24 mouse cellular contexts compared by ENCODE assay signal in genomic region chr4:117421077-117421476, GRCm38 (mm10).
A peak's percentile ranks its signal among the peaks of the same experiment; 100 is the strongest.
DNase-seq lines count a peak whose midpoint lies in the region; ATAC-seq and TF ChIP-seq lines count a peak whose summit lies in the region.
"Had no signal": no experiment of that assay in that cellular context is flagged by ENCODE, and none has a peak within 500 bp of the region (broad histone marks: within the 10 kb centered on the region; RNA-seq: fewer than 3 reads in every experiment).

No protein-coding gene starts in this region.

- H3K27ac ChIP-seq in ES-E14 (ENCODE audit: insufficient read depth, low read depth, low read length, poor library complexity, severe bottlenecking) = no peak overlapping the region
- H3K27ac ChIP-seq in midbrain, embryonic 11.5 days (ENCODE audit: low read depth, low read length) = no peak overlapping the region
- H3K27ac ChIP-seq in lung, postnatal 0 days (ENCODE audit: low read length) = no peak overlapping the region
- H3K27ac ChIP-seq: forebrain, embryonic 12.5 days; heart, embryonic 15.5 days; hindbrain, embryonic 10.5 days; hindbrain, embryonic 13.5 days; intestine, embryonic 15.5 days had no signal

- no peak for ATAC-seq in cerebellum, adult (ENCODE audit: insufficient number of reproducible peaks, low FRiP score, low TSS enrichment)
- ATAC-seq in midbrain, embryonic 11.5 days (ENCODE audit: low FRiP score) = no peak
- no peak for ATAC-seq in lung, postnatal 0 days
- ATAC-seq: forebrain, embryonic 16.5 days; hindbrain, embryonic 16.5 days; intestine, embryonic 15.5 days; Patski had no signal

- H3K4me3 ChIP-seq in ES-E14 (ENCODE audit: insufficient read depth in 1 of 2, low read depth in 1 of 2, low read length in 2 of 2, poor library complexity in 1 of 2, severe bottlenecking in 1 of 2) = no peak overlapping the region
- no peak overlapping the region for H3K4me3 ChIP-seq in midbrain, embryonic 11.5 days (ENCODE audit: low read depth, low read length)
- no peak overlapping the region for H3K4me3 ChIP-seq in lung, postnatal 0 days (ENCODE audit: low read depth, low read length)
- H3K4me3 ChIP-seq: forebrain, embryonic 12.5 days; heart, embryonic 12.5 days; heart, embryonic 15.5 days; hindbrain, embryonic 10.5 days; hindbrain, embryonic 13.5 days; intestine, embryonic 15.5 days had no signal

- in situ Hi-C loops in ES-E14 (cut with MboI; ENCODE audit: low sequenced_read_pairs in 2 of 2, unreplicated experiment in 2 of 2) = no loop called here

- peak; percentile 25 to 32 for DNase-seq in cerebellum, postnatal 10 days
- DNase-seq in left cerebral cortex, postnatal 4 days = peak; percentile 21
- no peak for DNase-seq in left cerebral cortex, postnatal 36 days (ENCODE audit: low spot score in 2 of 2)
- DNase-seq in ES-E14 (ENCODE audit: low read depth, low spot score) = no peak
- no peak for DNase-seq in midbrain, embryonic 11.5 days (ENCODE audit: low spot score, missing footprints)
- DNase-seq in lung, postnatal 0 days (ENCODE audit: low spot score) = no peak
- DNase-seq: adrenal gland, postnatal 10 days; adrenal gland, postnatal 36 days; cerebellum, adult 11-12 months; cerebellum, adult 8-10 months; gastrocnemius, postnatal 10 days; heart, adult 18-20 months; heart, postnatal 10 days; heart, postnatal 36 days had no signal

- TF ChIP-seq CTCF in lung, postnatal 0 days (IDR thresholded peaks at IDR 0.05) = no peak

- TF ChIP-seq EP300 in lung, postnatal 0 days (IDR thresholded peaks at IDR 0.05) = no peak

- H3K27me3 ChIP-seq in midbrain, embryonic 11.5 days (ENCODE audit: control insufficient read depth, insufficient read depth, low read length) = peaks cover 33% of the 10 kb centered on the region
- H3K27me3 ChIP-seq in lung, postnatal 0 days (replicated peaks; ENCODE audit: insufficient read depth, low read length) = no peaks in the 10 kb centered on the region
- H3K27me3 ChIP-seq: heart, embryonic 12.5 days; heart, embryonic 15.5 days; intestine, embryonic 15.5 days; Patski had no signal

- H3K4me2 ChIP-seq in midbrain, embryonic 11.5 days = no peak overlapping the region
- no peak overlapping the region for H3K4me2 ChIP-seq in lung, postnatal 0 days (replicated peaks; ENCODE audit: low read depth, low read length)
- H3K4me2 ChIP-seq: forebrain, embryonic 12.5 days; heart, embryonic 12.5 days; heart, embryonic 15.5 days; hindbrain, embryonic 13.5 days; intestine, embryonic 15.5 days had no signal

- H3K4me1 ChIP-seq in ES-E14 (ENCODE audit: control insufficient read depth in 2 of 2, insufficient read depth in 2 of 2, low read length in 2 of 2, poor library complexity in 1 of 2) = peaks cover under 1 to 4% of the 10 kb centered on the region in 2 experiments; a peak in 2 of 4 replicates
- no peaks in the 10 kb centered on the region for H3K4me1 ChIP-seq in midbrain, embryonic 11.5 days (ENCODE audit: control insufficient read depth, insufficient read depth, low read length)
- H3K4me1 ChIP-seq in lung, postnatal 0 days (ENCODE audit: insufficient read depth, low read depth, low read length) = no peaks in the 10 kb centered on the region
- H3K4me1 ChIP-seq: forebrain, embryonic 12.5 days; heart, embryonic 12.5 days; heart, embryonic 15.5 days; hindbrain, embryonic 13.5 days; intestine, embryonic 15.5 days had no signal

- no peak overlapping the region for H3K9ac ChIP-seq in ES-E14 (ENCODE audit: insufficient read depth, low read depth, low read length, poor library complexity, severe bottlenecking)
- H3K9ac ChIP-seq in midbrain, embryonic 11.5 days (ENCODE audit: low read length) = no peak overlapping the region
- H3K9ac ChIP-seq in lung, postnatal 0 days (replicated peaks; ENCODE audit: low read depth) = no peak overlapping the region
- H3K9ac ChIP-seq: forebrain, embryonic 12.5 days; heart, embryonic 12.5 days; heart, embryonic 15.5 days; hindbrain, embryonic 13.5 days; intestine, embryonic 15.5 days had no signal

- H3K36me3 ChIP-seq in ES-E14 (ENCODE audit: control insufficient read depth, insufficient read depth, low read length, poor library complexity, severe bottlenecking) = no peaks in the 10 kb centered on the region; the same call in 1 of the 2 replicates
- H3K36me3 ChIP-seq in midbrain, embryonic 11.5 days (ENCODE audit: control insufficient read depth, insufficient read depth, low read length) = no peaks in the 10 kb centered on the region; the same call in 1 of the 2 replicates
- H3K36me3 ChIP-seq in lung, postnatal 0 days (ENCODE audit: insufficient read depth, low read length) = no peaks in the 10 kb centered on the region
- H3K36me3 ChIP-seq: forebrain, embryonic 12.5 days; heart, embryonic 12.5 days; heart, embryonic 15.5 days; hindbrain, embryonic 10.5 days; hindbrain, embryonic 13.5 days; intestine, embryonic 15.5 days had no signal

- no peaks in the 10 kb centered on the region for H3K9me3 ChIP-seq in ES-E14 (ENCODE audit: control insufficient read depth, insufficient read depth, low read depth, low read length)
- no peaks in the 10 kb centered on the region for H3K9me3 ChIP-seq in midbrain, embryonic 11.5 days (ENCODE audit: control insufficient read depth, low read length)
- no peaks in the 10 kb centered on the region for H3K9me3 ChIP-seq in lung, postnatal 0 days (ENCODE audit: low read length)
- H3K9me3 ChIP-seq: heart, embryonic 15.5 days; intestine, embryonic 15.5 days had no signal

- intact Hi-C loops in left cerebral cortex, postnatal 4 days (cut with DNase I) = no loop called here
- intact Hi-C loops in left cerebral cortex, postnatal 36 days (cut with DNase I) = no loop called here

- WGBS in midbrain, embryonic 11.5 days = 86% methylated on average over 7 of the region's 7 CpGs
- WGBS in lung, postnatal 0 days = 90% methylated on average over 7 of the region's 7 CpGs

TF ChIP-seq in ES-E14, 5 proteins besides CTCF, POLR2A, EP300 and RAD21:
- TF ChIP-seq ZNF384 (IDR thresholded peaks at IDR 0.05; ENCODE audit: low read depth, low read length) (no peak), ZC3H11A (IDR thresholded peaks at IDR 0.05; ENCODE audit: borderline replicate concordance, low read depth, low read length) (0 out of 2 replicates have a peak, but pooled peaks have one; percentile 8)

Comparison
In these comparisons a context has a peak if more than half of its experiments do, and no peak if none do; other contexts are left out.
1. DNase-seq: peak in cerebellum, postnatal 10 days (2 of 2) and left cerebral cortex, postnatal 4 days (single experiment); none in left cerebral cortex, postnatal 36 days (0 of 2), ES-E14 (single experiment), midbrain, embryonic 11.5 days (single experiment) and lung, postnatal 0 days (single experiment).